Mouse (Mus musculus): Measurements from ENCODE around the gene Vopp1.

DNA sequence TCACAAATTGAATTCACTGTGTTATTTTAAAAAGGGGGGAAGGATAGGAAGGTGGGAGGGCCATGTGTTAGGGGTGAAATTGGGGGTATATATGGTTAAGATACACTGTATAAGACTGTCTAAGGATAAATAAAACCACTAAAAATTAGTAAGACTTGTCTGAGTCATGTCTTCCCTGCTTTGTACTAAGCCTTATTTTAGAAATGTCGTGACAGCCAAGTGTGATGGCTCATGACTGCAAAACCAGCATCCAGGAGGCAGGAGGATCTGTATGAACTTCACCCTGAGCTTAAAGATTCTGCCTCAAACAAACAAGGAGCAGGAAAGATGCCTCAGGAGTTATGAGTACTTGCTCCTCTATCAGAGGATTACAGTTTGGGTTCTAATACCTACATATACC is 140.8 kb downstream of the Vopp1 start:
- TF ChIP-seq CTCF (IDR thresholded peaks at IDR 0.05; ENCODE audit: insufficient read depth, low read length): no peak
- no peak for TF ChIP-seq POLR2A (IDR thresholded peaks at IDR 0.05; ENCODE audit: borderline replicate concordance, extremely low read depth, low read depth, low read length)
